Mouse (Mus musculus): ENCODE data around the gene Cx3cr1. TPM values are rescaled to one million over a fixed set of nuclear protein-coding genes. Genes with fewer than 3 reads are reported as not detected.

Gene Cx3cr1
- total and polyA plus RNA-seq, 3 experiments, result 1.2 to 4.4 (median 3.7) TPM

- intact Hi-C loops (cut with DNase I), result loop anchor here (10.0 kb wide), 2 partner anchors 255 to 435 kb away; no protein-coding TSS in a partner anchor
- Histone ChIP-seq H3K27ac (no peak overlapping the region), H3K27me3 (ENCODE audit: control insufficient read depth, insufficient read depth, low read length) (no peaks in the 10 kb centered on the region), H3K36me3 (ENCODE audit: control insufficient read depth, insufficient read depth, low read length) (no peaks in the 10 kb centered on the region), H3K4me3 (no peak overlapping the region), H3K4me1 (ENCODE audit: control insufficient read depth, insufficient read depth, low read length) (peaks cover 2% of the 10 kb centered on the region), H3K9ac (ENCODE audit: low read depth, low read length) (no peak overlapping the region), H3K79me2 (replicated peaks; ENCODE audit: control insufficient read depth, insufficient read depth, low read length) (peaks cover 6% of the 10 kb centered on the region)
- no peak for DNase-seq
- TF ChIP-seq CTCF (IDR thresholded peaks at IDR 0.05), result no peak
- no peak for TF ChIP-seq POLR2A (IDR thresholded peaks at IDR 0.05; ENCODE audit: insufficient read depth, low read depth, low read length)
- no peak for TF ChIP-seq EP300 (IDR thresholded peaks at IDR 0.05; ENCODE audit: insufficient read depth, low read depth, low read length)
- WGBS, result 89% methylated on average over 2 of the region's 2 CpGs
Measured at GRCm38 (mm10) chr9:119899446-119899845, 170.2 kb downstream of the Cx3cr1 start.

GRCm38 (mm10) chr9:119895040-119895721 is 174.5 kb downstream of the Cx3cr1 start:
- TF ChIP-seq POLR2A (IDR thresholded peaks at IDR 0.05; ENCODE audit: insufficient read depth, low read depth, low read length), result no peak
- TF ChIP-seq EP300 (IDR thresholded peaks at IDR 0.05; ENCODE audit: insufficient read depth, low read depth, low read length), result no peak
- no peak for TF ChIP-seq CTCF (IDR thresholded peaks at IDR 0.05)
- peak overlapping the region; percentile 95 for H3K4me3 ChIP-seq
- H3K27me3 ChIP-seq (ENCODE audit: control insufficient read depth, insufficient read depth, low read length), result no peaks in the 10 kb centered on the region
- peak overlapping the region; percentile 78 for H3K9ac ChIP-seq (ENCODE audit: low read depth, low read length)
- WGBS, result under 1% methylated on average over 71 of the region's 71 CpGs
- intact Hi-C loops (cut with DNase I), result loop anchor here (10.0 kb wide), 2 partner anchors 250 to 430 kb away; no protein-coding TSS in a partner anchor
- H3K27ac ChIP-seq, result peak overlapping the region; percentile 84
- H3K36me3 ChIP-seq (ENCODE audit: control insufficient read depth, insufficient read depth, low read length), result no peaks in the 10 kb centered on the region
- H3K79me2 ChIP-seq (replicated peaks; ENCODE audit: control insufficient read depth, insufficient read depth, low read length), result peaks cover 6% of the 10 kb centered on the region
- no peak for DNase-seq
- peaks cover 2% of the 10 kb centered on the region for H3K4me1 ChIP-seq (ENCODE audit: control insufficient read depth, insufficient read depth, low read length)

GRCm38 (mm10) chr9:119894339-119895009 is 175.2 kb downstream of the Cx3cr1 start, which contains the start of gene Wdr48:
Gene Wdr48 (plus strand): TSS chr9:119894878.
- Histone ChIP-seq H3K4me1 (ENCODE audit: control insufficient read depth, insufficient read depth, low read length) (peaks cover 2% of the 10 kb centered on the region), H3K36me3 (ENCODE audit: control insufficient read depth, insufficient read depth, low read length) (no peaks in the 10 kb centered on the region), H3K79me2 (replicated peaks; ENCODE audit: control insufficient read depth, insufficient read depth, low read length) (peaks cover 6% of the 10 kb centered on the region), H3K27ac (peak within 1 kb of the TSS; percentile 84), H3K4me3 (peak within 1 kb of the TSS; percentile 95), H3K9ac (ENCODE audit: low read depth, low read length) (peak within 1 kb of the TSS; percentile 78), H3K27me3 (ENCODE audit: control insufficient read depth, insufficient read depth, low read length) (no peaks in the 10 kb centered on the region)
- peak; percentile 95 to 97 for DNase-seq
- TF ChIP-seq EP300 (IDR thresholded peaks at IDR 0.05; ENCODE audit: insufficient read depth, low read depth, low read length) (0 out of 2 replicates have a peak, but pooled peaks have one; percentile 24), POLR2A (IDR thresholded peaks at IDR 0.05; ENCODE audit: insufficient read depth, low read depth, low read length) (peak; percentile 74), CTCF (IDR thresholded peaks at IDR 0.05) (no peak)
- intact Hi-C loops (cut with DNase I), result loop anchor here (1.0 to 10.0 kb wide), 3 partner anchors 43 to 430 kb away; partner anchors contain the start of genes Gorasp1 and Ttc21a
- 3% methylated on average over 34 of the region's 34 CpGs for WGBS

- intact Hi-C loops (cut with DNase I), result loop anchor here (1.0 to 10.0 kb wide), 3 partner anchors 43 to 429 kb away; partner anchors contain the start of genes Gorasp1 and Ttc21a
- Histone ChIP-seq H3K27me3 (ENCODE audit: control insufficient read depth, insufficient read depth, low read length) (no peaks in the 10 kb centered on the region), H3K4me3 (no peak overlapping the region), H3K79me2 (replicated peaks; ENCODE audit: control insufficient read depth, insufficient read depth, low read length) (peaks cover 6% of the 10 kb centered on the region), H3K9ac (ENCODE audit: low read depth, low read length) (no peak overlapping the region), H3K36me3 (ENCODE audit: control insufficient read depth, insufficient read depth, low read length) (no peaks in the 10 kb centered on the region), H3K27ac (no peak overlapping the region), H3K4me1 (ENCODE audit: control insufficient read depth, insufficient read depth, low read length) (peaks cover 2% of the 10 kb centered on the region)
- no peak for DNase-seq
- TF ChIP-seq CTCF (IDR thresholded peaks at IDR 0.05) (no peak), EP300 (IDR thresholded peaks at IDR 0.05; ENCODE audit: insufficient read depth, low read depth, low read length) (no peak), POLR2A (IDR thresholded peaks at IDR 0.05; ENCODE audit: insufficient read depth, low read depth, low read length) (no peak)
- WGBS, result 84% methylated on average over 5 of the region's 5 CpGs
Measured at GRCm38 (mm10) chr9:119893881-119894280, 175.8 kb downstream of the Cx3cr1 start.

GRCm38 (mm10) chr9:119890692-119891091 is 179.0 kb downstream of the Cx3cr1 start:
- intact Hi-C loops (cut with DNase I), result loop anchor here (10.0 kb wide), 2 partner anchors 246 to 426 kb away; no protein-coding TSS in a partner anchor
- Histone ChIP-seq H3K9ac (ENCODE audit: low read depth, low read length) (no peak overlapping the region), H3K79me2 (replicated peaks; ENCODE audit: control insufficient read depth, insufficient read depth, low read length) (0 out of 2 replicates have a peak, but pooled peaks cover 2% of the 10 kb centered on the region), H3K4me3 (no peak overlapping the region), H3K4me1 (ENCODE audit: control insufficient read depth, insufficient read depth, low read length) (peaks cover 2% of the 10 kb centered on the region), H3K27ac (no peak overlapping the region), H3K36me3 (ENCODE audit: control insufficient read depth, insufficient read depth, low read length) (no peaks in the 10 kb centered on the region), H3K27me3 (ENCODE audit: control insufficient read depth, insufficient read depth, low read length) (no peaks in the 10 kb centered on the region)
- no peak for DNase-seq
- no peak for TF ChIP-seq POLR2A (IDR thresholded peaks at IDR 0.05; ENCODE audit: insufficient read depth, low read depth, low read length)
- peak; percentile 82 for TF ChIP-seq CTCF (IDR thresholded peaks at IDR 0.05)
- WGBS, result 56% methylated on average over 2 of the region's 2 CpGs
